In the genomic region with DNA sequence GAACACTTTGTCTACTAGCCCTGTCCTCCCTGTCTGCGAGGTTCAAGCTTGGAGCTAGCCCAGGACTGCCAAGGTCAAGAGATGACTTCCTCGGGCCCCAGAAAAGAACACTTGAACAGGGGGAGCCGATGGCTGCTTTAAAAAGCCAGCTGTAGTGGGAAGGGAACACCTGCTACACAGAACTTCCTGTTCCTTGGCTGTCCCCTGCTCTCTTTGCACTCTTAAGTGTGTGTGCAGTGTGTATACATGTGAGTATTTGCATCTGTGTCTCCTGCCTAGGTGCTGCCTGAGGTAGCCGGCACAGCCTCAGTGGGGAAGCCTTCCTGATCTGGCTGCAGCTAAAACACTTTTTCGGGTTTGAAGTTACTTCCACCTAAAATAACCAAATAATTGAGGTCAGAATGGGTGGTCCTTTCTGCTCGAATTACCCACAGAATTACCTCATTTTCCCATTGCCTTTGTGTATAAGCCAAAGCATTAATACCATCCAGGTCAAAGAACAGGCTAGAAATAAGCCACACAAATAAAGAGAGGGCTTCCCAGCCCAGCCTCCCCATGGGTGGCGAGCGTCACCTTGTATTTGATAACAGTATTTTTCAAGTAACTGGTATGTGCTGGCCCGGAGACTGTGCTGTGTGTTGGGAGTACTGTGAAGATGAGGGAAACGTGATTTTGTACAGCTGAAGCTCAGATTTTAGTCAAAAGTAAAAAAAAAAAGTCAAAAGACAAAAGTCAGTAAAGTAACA, we compare ENCODE assay signal across 11 mouse cellular contexts.
A peak's percentile ranks its signal among the peaks of the same experiment; 100 is the strongest.
DNase-seq lines count a peak whose midpoint lies in the region; ATAC-seq and TF ChIP-seq lines count a peak whose summit lies in the region.
"Had no signal": no experiment of that assay in that cellular context is flagged by ENCODE, and none has a peak within 500 bp of the region (broad histone marks: within the 10 kb centered on the region; RNA-seq: fewer than 3 reads in every experiment).

No protein-coding gene starts in this region.

- H3K27ac ChIP-seq in lung, embryonic 15.5 days = peak overlapping the region; percentile 65
- no peak overlapping the region for H3K27ac ChIP-seq in CH12.LX (ENCODE audit: insufficient read depth, low read depth)
- H3K27ac ChIP-seq in heart, embryonic 14.5 days (replicated peaks in 1 of 2; ENCODE audit: control insufficient read depth in 1 of 2, insufficient read depth in 1 of 2, low read depth in 2 of 2, low read length in 2 of 2) = peak overlapping the region; percentile 90
- H3K27ac ChIP-seq in stomach, embryonic 16.5 days (ENCODE audit: low read length) = 0 out of 2 replicates have a peak overlapping the region, but pooled peaks have one; percentile 7
- no peak overlapping the region for H3K27ac ChIP-seq in hindbrain, embryonic 14.5 days
- no peak overlapping the region for H3K27ac ChIP-seq in hindbrain, embryonic 11.5 days (ENCODE audit: low read depth, low read length)
- H3K27ac ChIP-seq: forebrain, embryonic 10.5 days; liver, embryonic 13.5 days; midbrain, embryonic 13.5 days had no signal

- dilution Hi-C loops in CH12.LX (cut with MboI; ENCODE audit: extremely low pct_ligation_motif_present, extremely low pct_unique_long_range_greater_than_20kb, low sequenced_read_pairs) = no loop called here

- TF ChIP-seq RAD21 in CH12.LX (IDR thresholded peaks at IDR 0.05; ENCODE audit: low read depth, low read length) = no peak

- TF ChIP-seq EP300 in CH12.LX (IDR thresholded peaks at IDR 0.05; ENCODE audit: low read length) = no peak

- 29% methylated on average over 10 of the region's 10 CpGs for WGBS in lung, embryonic 15.5 days
- WGBS in heart, embryonic 14.5 days = 26% methylated on average over 10 of the region's 10 CpGs
- WGBS in stomach, embryonic 16.5 days = 44% methylated on average over 10 of the region's 10 CpGs
- 78% methylated on average over 10 of the region's 10 CpGs for WGBS in hindbrain, embryonic 14.5 days
- WGBS in hindbrain, embryonic 11.5 days = 76% methylated on average over 10 of the region's 10 CpGs

- H3K9me3 ChIP-seq in lung, embryonic 15.5 days = no peaks in the 10 kb centered on the region
- H3K9me3 ChIP-seq in CH12.LX (replicated peaks; ENCODE audit: low read length) = peaks cover 5% of the 10 kb centered on the region
- 0 out of 2 replicates have a peak, but pooled peaks cover 3% of the 10 kb centered on the region for H3K9me3 ChIP-seq in heart, embryonic 14.5 days (ENCODE audit: control insufficient read depth, low read length)
- H3K9me3 ChIP-seq in stomach, embryonic 16.5 days (replicated peaks; ENCODE audit: control insufficient read depth, low read length) = no peaks in the 10 kb centered on the region
- H3K9me3 ChIP-seq in hindbrain, embryonic 14.5 days (ENCODE audit: control insufficient read depth, low read length) = no peaks in the 10 kb centered on the region
- H3K9me3 ChIP-seq in hindbrain, embryonic 11.5 days (ENCODE audit: control insufficient read depth, low read length) = no peaks in the 10 kb centered on the region
- H3K9me3 ChIP-seq: forebrain, embryonic 10.5 days; liver, embryonic 13.5 days; midbrain, embryonic 13.5 days had no signal

- no peaks in the 10 kb centered on the region for H3K36me3 ChIP-seq in lung, embryonic 15.5 days
- no peaks in the 10 kb centered on the region for H3K36me3 ChIP-seq in CH12.LX (replicated peaks in 1 of 2; ENCODE audit: control insufficient read depth in 1 of 2, insufficient read depth in 1 of 2, low read length in 1 of 2)
- H3K36me3 ChIP-seq in heart, embryonic 14.5 days (ENCODE audit: control insufficient read depth, insufficient read depth, low read length) = no peaks in the 10 kb centered on the region
- H3K36me3 ChIP-seq in stomach, embryonic 16.5 days (ENCODE audit: control insufficient read depth, insufficient read depth, low read length) = no peaks in the 10 kb centered on the region
- no peaks in the 10 kb centered on the region for H3K36me3 ChIP-seq in hindbrain, embryonic 14.5 days (replicated peaks; ENCODE audit: control insufficient read depth, insufficient read depth)
- no peaks in the 10 kb centered on the region for H3K36me3 ChIP-seq in hindbrain, embryonic 11.5 days (ENCODE audit: control insufficient read depth, insufficient read depth, low read length)
- H3K36me3 ChIP-seq: forebrain, embryonic 10.5 days; liver, embryonic 13.5 days; midbrain, embryonic 13.5 days had no signal

- TF ChIP-seq POLR2A in CH12.LX (IDR thresholded peaks at IDR 0.05; ENCODE audit: low read depth, low read length) = no peak

- no peak overlapping the region for H3K4me3 ChIP-seq in lung, embryonic 15.5 days
- H3K4me3 ChIP-seq in CH12.LX (replicated peaks in 1 of 3; ENCODE audit: low read depth in 2 of 3, low read length in 2 of 3, poor library complexity in 1 of 3) = no peak overlapping the region
- no peak overlapping the region for H3K4me3 ChIP-seq in heart, embryonic 14.5 days (ENCODE audit: control insufficient read depth in 1 of 2, insufficient read depth in 1 of 2, low read depth in 1 of 2, low read length in 2 of 2)
- H3K4me3 ChIP-seq in stomach, embryonic 16.5 days (replicated peaks; ENCODE audit: low read length) = no peak overlapping the region
- no peak overlapping the region for H3K4me3 ChIP-seq in hindbrain, embryonic 14.5 days (replicated peaks; ENCODE audit: low read length)
- no peak overlapping the region for H3K4me3 ChIP-seq in hindbrain, embryonic 11.5 days (ENCODE audit: low read depth, low read length)
- H3K4me3 ChIP-seq: forebrain, embryonic 10.5 days; liver, embryonic 13.5 days; midbrain, embryonic 13.5 days had no signal

- H3K27me3 ChIP-seq in lung, embryonic 15.5 days = no peaks in the 10 kb centered on the region
- H3K27me3 ChIP-seq in CH12.LX (replicated peaks) = no peaks in the 10 kb centered on the region
- no peaks in the 10 kb centered on the region for H3K27me3 ChIP-seq in heart, embryonic 14.5 days (ENCODE audit: control insufficient read depth, insufficient read depth, low read length)
- no peaks in the 10 kb centered on the region for H3K27me3 ChIP-seq in stomach, embryonic 16.5 days (ENCODE audit: control insufficient read depth, insufficient read depth, low read length)
- H3K27me3 ChIP-seq in hindbrain, embryonic 14.5 days (ENCODE audit: control insufficient read depth, insufficient read depth, low read length) = no peaks in the 10 kb centered on the region
- no peaks in the 10 kb centered on the region for H3K27me3 ChIP-seq in hindbrain, embryonic 11.5 days (ENCODE audit: control insufficient read depth, insufficient read depth, low read length)
- H3K27me3 ChIP-seq: liver, embryonic 13.5 days; midbrain, embryonic 13.5 days had no signal

- ATAC-seq in lung, embryonic 15.5 days (ENCODE audit: borderline replicate concordance, extremely low read depth, low FRiP score, low TSS enrichment) = no peak
- no peak for ATAC-seq in heart, embryonic 14.5 days (ENCODE audit: insufficient number of reproducible peaks, insufficient read depth, low FRiP score, low read depth)
- ATAC-seq in stomach, embryonic 16.5 days (ENCODE audit: insufficient read depth, low FRiP score) = 0 out of 2 replicates have a peak, but pooled peaks have one; percentile 42
- no peak for ATAC-seq in hindbrain, embryonic 14.5 days (ENCODE audit: low FRiP score)
- no peak for ATAC-seq in hindbrain, embryonic 11.5 days (ENCODE audit: low FRiP score)

- no peak overlapping the region for H3K9ac ChIP-seq in lung, embryonic 15.5 days
- no peak overlapping the region for H3K9ac ChIP-seq in CH12.LX (ENCODE audit: insufficient read depth, low read depth)
- H3K9ac ChIP-seq in heart, embryonic 14.5 days (ENCODE audit: low read length) = peak overlapping the region; percentile 44
- 0 out of 2 replicates have a peak overlapping the region, but pooled peaks have one; percentile 16 for H3K9ac ChIP-seq in stomach, embryonic 16.5 days (ENCODE audit: low read length)
- no peak overlapping the region for H3K9ac ChIP-seq in hindbrain, embryonic 14.5 days
- no peak overlapping the region for H3K9ac ChIP-seq in hindbrain, embryonic 11.5 days (ENCODE audit: low read depth, low read length)
- H3K9ac ChIP-seq: liver, embryonic 13.5 days; midbrain, embryonic 13.5 days had no signal

- TF ChIP-seq CTCF in CH12.LX (conservative IDR thresholded peaks at IDR 0.05 in 1 of 2, IDR thresholded peaks at IDR 0.05 in 1 of 2; ENCODE audit: low read depth in 2 of 2, low read length in 2 of 2) = no peak

- DNase-seq in lung, postnatal 10 days = no peak
- peak; percentile 37 for DNase-seq in CH12.LX (ENCODE audit: extremely low read depth)
- DNase-seq in hindbrain, embryonic 14.5 days (ENCODE audit: low spot score) = no peak
- DNase-seq in hindbrain, embryonic 11.5 days (ENCODE audit: low spot score) = no peak
- no peak for DNase-seq in frontal cortex, postnatal 25 days (ENCODE audit: low spot score in 2 of 2)
- DNase-seq: liver, embryonic 13.5 days had no signal

- 0 out of 2 replicates have a peak overlapping the region, but pooled peaks have one; percentile 6 for H3K4me2 ChIP-seq in lung, embryonic 15.5 days
- no peak overlapping the region for H3K4me2 ChIP-seq in CH12.LX (ENCODE audit: insufficient read depth, low read depth, poor library complexity, severe bottlenecking)
- H3K4me2 ChIP-seq in heart, embryonic 14.5 days (ENCODE audit: low read length) = no peak overlapping the region
- no peak overlapping the region for H3K4me2 ChIP-seq in stomach, embryonic 16.5 days (ENCODE audit: low read depth, low read length)
- no peak overlapping the region for H3K4me2 ChIP-seq in hindbrain, embryonic 14.5 days (replicated peaks)
- H3K4me2 ChIP-seq in hindbrain, embryonic 11.5 days (replicated peaks; ENCODE audit: low read depth, low read length) = no peak overlapping the region
- H3K4me2 ChIP-seq: liver, embryonic 13.5 days; midbrain, embryonic 13.5 days had no signal

- no peaks in the 10 kb centered on the region for H3K79me2 ChIP-seq in CH12.LX (replicated peaks; ENCODE audit: control insufficient read depth, extremely low read depth, insufficient read depth, poor library complexity, severe bottlenecking)

- in situ Hi-C loops in CH12.LX (cut with MboI; ENCODE audit: low pct_ligation_motif_present, low pct_unique_long_range_greater_than_20kb, low sequenced_read_pairs) = no loop called here

- peaks cover 19% of the 10 kb centered on the region for H3K4me1 ChIP-seq in lung, embryonic 15.5 days
- peaks cover 12 to 33% of the 10 kb centered on the region in 2 experiments for H3K4me1 ChIP-seq in CH12.LX (ENCODE audit: control insufficient read depth in 1 of 2, insufficient read depth in 2 of 2)
- H3K4me1 ChIP-seq in heart, embryonic 14.5 days (ENCODE audit: control insufficient read depth in 2 of 2, insufficient read depth in 2 of 2, low read length in 2 of 2) = peaks cover 22 to 23% of the 10 kb centered on the region in 2 experiments
- peaks cover 8% of the 10 kb centered on the region for H3K4me1 ChIP-seq in stomach, embryonic 16.5 days (ENCODE audit: control insufficient read depth, insufficient read depth, low read length)
- no peaks in the 10 kb centered on the region for H3K4me1 ChIP-seq in hindbrain, embryonic 14.5 days (replicated peaks; ENCODE audit: control insufficient read depth, insufficient read depth, low read length)
- H3K4me1 ChIP-seq in hindbrain, embryonic 11.5 days (replicated peaks; ENCODE audit: control insufficient read depth, insufficient read depth, low read length) = no peaks in the 10 kb centered on the region
- H3K4me1 ChIP-seq: liver, embryonic 13.5 days; midbrain, embryonic 13.5 days had no signal

TF ChIP-seq in CH12.LX, 34 proteins besides CTCF, POLR2A, EP300 and RAD21 (continues in another document):
- TF ChIP-seq MXI1 (IDR thresholded peaks at IDR 0.05; ENCODE audit: low read depth, low read length) = no peak
- peak; percentile 65 for TF ChIP-seq BHLHE40 (IDR thresholded peaks at IDR 0.05; ENCODE audit: low read depth, low read length)

Comparison
In these comparisons a context has a peak if more than half of its experiments do, and no peak if none do; other contexts are left out.
1. H3K27ac ChIP-seq: peak in lung, embryonic 15.5 days (single experiment), heart, embryonic 14.5 days (2 of 2) and stomach, embryonic 16.5 days (single experiment); none in CH12.LX (single experiment), hindbrain, embryonic 14.5 days (single experiment) and hindbrain, embryonic 11.5 days (single experiment).
2. H3K9ac ChIP-seq: peak in heart, embryonic 14.5 days (single experiment) and stomach, embryonic 16.5 days (single experiment); none in lung, embryonic 15.5 days (single experiment), CH12.LX (single experiment), hindbrain, embryonic 14.5 days (single experiment) and hindbrain, embryonic 11.5 days (single experiment).